Mouse (Mus musculus): ENCODE results near the gene Cyp46a1. TPM values are rescaled to one million over a fixed set of nuclear protein-coding genes. Genes with fewer than 3 reads are reported as not detected.
A peak's percentile ranks its signal among the peaks of the same experiment; 100 is the strongest.

Gene Cyp46a1
- polyA plus RNA-seq, 1 experiment from 2014 or later: 25.4 TPM

DNA sequence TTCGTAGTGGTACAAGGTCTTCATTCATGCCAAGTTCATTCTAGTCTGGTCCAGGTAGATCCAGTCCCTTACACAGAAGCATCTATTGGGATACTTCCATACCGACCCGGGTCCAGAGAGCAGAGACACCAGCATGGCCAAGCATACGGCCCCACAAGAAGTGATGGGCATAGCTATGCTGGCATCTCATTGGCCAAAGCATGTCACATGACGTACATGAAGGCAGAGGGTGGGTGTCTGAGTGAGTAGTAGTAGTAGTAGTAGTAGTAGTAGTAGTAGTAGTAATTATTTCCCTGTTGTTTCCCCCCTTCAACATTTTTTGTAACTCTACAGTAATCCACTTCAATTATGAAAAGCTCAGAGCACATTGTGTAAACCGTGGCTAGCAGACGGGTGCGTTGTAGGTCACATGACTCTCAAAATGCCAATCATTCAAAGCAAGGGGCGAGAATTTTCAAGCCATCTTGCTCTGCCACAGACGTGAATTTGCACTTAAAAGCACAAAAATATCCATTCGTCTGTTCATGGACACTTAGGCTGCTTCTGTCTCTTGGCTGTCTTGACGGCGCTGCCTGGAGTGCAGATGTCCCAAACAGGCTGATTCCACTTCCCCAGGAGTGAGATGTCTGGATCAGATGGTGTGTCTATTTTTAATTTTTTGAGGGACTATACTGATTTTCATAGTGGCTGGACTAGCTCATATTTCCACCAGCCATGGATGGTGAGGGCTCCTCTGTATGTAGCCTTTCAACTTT lies 44.4 kb downstream of the Cyp46a1 start:
- Histone ChIP-seq H3K27ac (ENCODE audit: low read depth, low read length) (no peak overlapping the region), H3K4me3 (ENCODE audit: low read depth, low read length) (no peak overlapping the region), H3K27me3 (ENCODE audit: control insufficient read depth, insufficient read depth, low read length) (no peaks in the 10 kb centered on the region), H3K4me1 (ENCODE audit: control insufficient read depth, insufficient read depth, low read length) (no peaks in the 10 kb centered on the region), H3K36me3 (ENCODE audit: control insufficient read depth, insufficient read depth, low read length) (no peaks in the 10 kb centered on the region), H3K9ac (replicated peaks; ENCODE audit: low read depth, low read length) (no peak overlapping the region), H3K9me3 (ENCODE audit: control insufficient read depth, low read length) (no peaks in the 10 kb centered on the region), H3K4me2 (ENCODE audit: low read depth, low read length) (no peak overlapping the region)
- WGBS: 87% methylated on average over 13 of the region's 13 CpGs
- ATAC-seq (ENCODE audit: low read depth): no peak

DNA sequence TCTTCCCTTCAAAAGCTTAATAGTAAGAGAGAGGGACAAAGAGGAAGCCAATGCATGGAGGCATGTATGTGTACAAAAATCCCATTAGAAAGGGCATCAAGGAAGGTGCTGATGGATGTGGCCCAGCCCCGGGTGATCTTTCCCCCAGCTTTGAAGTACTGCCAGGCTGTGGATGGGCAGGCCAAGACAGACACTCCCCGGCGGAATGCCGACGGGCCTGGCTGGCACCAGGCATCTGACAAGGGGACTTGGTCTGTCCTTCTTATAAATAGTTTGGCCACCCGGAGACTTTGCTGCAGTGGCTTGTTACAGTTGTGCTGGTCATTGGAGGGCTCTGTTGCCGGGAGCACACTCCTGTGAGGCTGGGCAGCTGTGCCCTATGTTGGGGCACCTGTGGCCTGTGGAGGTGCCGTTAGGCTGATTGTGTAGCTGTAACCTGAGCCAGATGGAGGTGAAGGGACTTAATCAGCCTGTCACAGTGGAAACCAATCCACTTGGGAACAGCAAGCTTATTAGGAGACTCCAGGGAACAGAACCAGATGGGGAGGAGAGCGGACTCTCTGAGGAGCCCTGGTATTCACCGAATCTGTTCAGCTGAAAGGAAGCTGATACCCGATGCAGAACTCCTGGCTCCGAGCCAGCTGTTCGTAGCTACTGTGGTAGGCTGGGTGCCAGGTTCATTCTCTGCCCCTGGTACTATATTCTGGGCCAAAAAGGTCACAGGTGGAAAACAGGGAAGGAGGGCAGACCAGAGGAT lies 52.5 kb downstream of the Cyp46a1 start:
- H3K4me3 ChIP-seq (ENCODE audit: low read depth, low read length): no peak overlapping the region
- no peak overlapping the region for H3K9ac ChIP-seq (replicated peaks; ENCODE audit: low read depth, low read length)
- 43% methylated on average over 13 of the region's 13 CpGs for WGBS
- no peak overlapping the region for H3K4me2 ChIP-seq (ENCODE audit: low read depth, low read length)
- no peaks in the 10 kb centered on the region for H3K4me1 ChIP-seq (ENCODE audit: control insufficient read depth, insufficient read depth, low read length)
- no peaks in the 10 kb centered on the region for H3K27me3 ChIP-seq (ENCODE audit: control insufficient read depth, insufficient read depth, low read length)
- ATAC-seq (ENCODE audit: low read depth): peak; percentile 60; the same call in 1 of the 2 replicates
- no peaks in the 10 kb centered on the region for H3K9me3 ChIP-seq (ENCODE audit: control insufficient read depth, low read length)
- H3K27ac ChIP-seq (ENCODE audit: low read depth, low read length): no peak overlapping the region
- H3K36me3 ChIP-seq (ENCODE audit: control insufficient read depth, insufficient read depth, low read length): no peaks in the 10 kb centered on the region

DNA sequence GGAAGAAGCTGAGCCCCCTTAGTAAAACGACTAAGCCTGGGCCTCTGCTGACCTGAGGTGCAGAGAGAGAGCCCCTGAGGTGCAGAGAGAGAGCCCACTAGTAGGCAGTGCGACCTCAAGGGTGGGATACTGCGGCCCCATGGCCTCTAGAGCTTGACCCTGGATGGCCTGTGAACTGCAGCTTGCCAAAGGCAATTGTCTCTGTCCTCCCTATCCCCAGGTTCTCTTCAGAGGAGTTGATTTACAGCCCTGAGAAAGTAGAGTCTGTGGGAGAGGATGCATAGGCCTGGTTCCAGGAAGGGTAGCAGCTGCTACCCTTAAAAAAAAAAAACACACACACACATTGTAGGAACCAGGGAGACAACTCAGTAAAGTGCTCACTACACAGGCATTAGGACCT lies 55.5 kb downstream of the Cyp46a1 start:
- Histone ChIP-seq H3K4me3 (ENCODE audit: low read depth, low read length) (no peak overlapping the region), H3K9ac (replicated peaks; ENCODE audit: low read depth, low read length) (no peak overlapping the region), H3K4me2 (ENCODE audit: low read depth, low read length) (no peak overlapping the region), H3K4me1 (ENCODE audit: control insufficient read depth, insufficient read depth, low read length) (no peaks in the 10 kb centered on the region), H3K9me3 (ENCODE audit: control insufficient read depth, low read length) (no peaks in the 10 kb centered on the region), H3K27ac (ENCODE audit: low read depth, low read length) (no peak overlapping the region), H3K36me3 (ENCODE audit: control insufficient read depth, insufficient read depth, low read length) (no peaks in the 10 kb centered on the region), H3K27me3 (ENCODE audit: control insufficient read depth, insufficient read depth, low read length) (no peaks in the 10 kb centered on the region)
- 13% methylated on average over 3 of the region's 3 CpGs for WGBS
- ATAC-seq (ENCODE audit: low read depth): no peak

DNA sequence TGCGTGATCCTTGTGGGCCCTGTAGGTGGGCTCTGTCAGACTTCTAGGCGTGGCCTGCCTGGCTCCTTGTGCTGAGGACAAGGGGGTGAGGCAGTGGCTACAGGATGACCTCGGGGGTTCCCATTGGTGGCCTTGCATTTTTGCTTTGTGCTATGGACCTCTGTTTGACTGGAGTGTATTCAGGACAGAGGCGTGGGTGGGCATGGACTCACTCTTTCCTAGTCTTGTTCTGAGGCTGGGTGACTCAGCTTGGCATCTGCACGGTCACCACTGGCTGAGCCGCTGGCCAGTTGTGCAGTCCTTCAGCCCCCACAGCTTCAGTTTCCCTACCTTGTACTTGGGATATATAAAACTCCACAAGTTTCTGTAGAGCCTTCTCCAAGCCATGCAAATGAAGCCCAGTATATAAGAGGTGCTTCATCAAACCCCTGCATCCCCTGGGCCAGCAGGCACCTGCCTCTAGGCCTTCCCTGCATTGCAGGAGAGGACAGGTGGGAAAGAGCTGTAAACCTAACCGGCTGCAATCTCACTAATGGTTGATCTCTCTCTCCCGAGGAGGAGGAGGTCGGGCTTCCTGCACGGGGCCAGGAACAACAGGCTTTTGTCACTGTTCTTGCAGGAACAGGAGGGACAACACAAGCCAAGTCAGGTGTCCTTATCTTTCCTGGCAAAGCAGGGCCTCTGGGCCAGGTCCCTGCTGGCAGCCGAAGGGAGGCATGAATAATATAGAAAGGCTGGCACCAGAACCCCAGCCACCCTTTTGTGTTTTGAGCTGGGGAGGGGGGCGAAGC lies 58.3 kb downstream of the Cyp46a1 start:
- ATAC-seq (ENCODE audit: low read depth): no peak
- 65% methylated on average over 12 of the region's 12 CpGs for WGBS
- Histone ChIP-seq H3K27ac (ENCODE audit: low read depth, low read length) (no peak overlapping the region), H3K4me3 (ENCODE audit: low read depth, low read length) (no peak overlapping the region), H3K4me2 (ENCODE audit: low read depth, low read length) (no peak overlapping the region), H3K27me3 (ENCODE audit: control insufficient read depth, insufficient read depth, low read length) (no peaks in the 10 kb centered on the region), H3K9me3 (ENCODE audit: control insufficient read depth, low read length) (no peaks in the 10 kb centered on the region), H3K36me3 (ENCODE audit: control insufficient read depth, insufficient read depth, low read length) (no peaks in the 10 kb centered on the region), H3K4me1 (ENCODE audit: control insufficient read depth, insufficient read depth, low read length) (peaks cover 9% of the 10 kb centered on the region; the same call in 1 of the 2 replicates), H3K9ac (replicated peaks; ENCODE audit: low read depth, low read length) (no peak overlapping the region)

DNA sequence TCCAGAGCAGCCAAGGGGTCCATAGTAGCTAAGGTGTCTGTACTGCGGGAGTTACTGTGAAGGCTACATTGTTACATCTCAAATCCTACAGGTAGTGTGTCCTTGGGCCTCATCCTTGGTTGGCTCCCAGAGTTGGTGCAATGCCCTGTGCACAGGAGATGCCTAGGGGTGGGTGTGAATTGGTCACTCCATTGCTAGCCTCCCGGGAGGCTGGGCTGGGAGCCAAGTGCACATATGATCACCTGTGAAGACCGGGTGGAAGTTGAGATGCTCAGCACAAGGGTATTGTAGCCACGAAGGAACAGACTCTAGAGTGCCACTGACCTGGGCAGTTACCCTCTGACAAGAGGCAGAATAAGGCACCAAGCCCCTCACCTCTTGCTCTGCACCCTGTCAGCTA lies 58.9 kb downstream of the Cyp46a1 start:
- Histone ChIP-seq H3K9ac (replicated peaks; ENCODE audit: low read depth, low read length) (no peak overlapping the region), H3K36me3 (ENCODE audit: control insufficient read depth, insufficient read depth, low read length) (no peaks in the 10 kb centered on the region), H3K9me3 (ENCODE audit: control insufficient read depth, low read length) (no peaks in the 10 kb centered on the region), H3K4me1 (ENCODE audit: control insufficient read depth, insufficient read depth, low read length) (peaks cover 9% of the 10 kb centered on the region; the same call in 1 of the 2 replicates), H3K27me3 (ENCODE audit: control insufficient read depth, insufficient read depth, low read length) (no peaks in the 10 kb centered on the region), H3K4me2 (ENCODE audit: low read depth, low read length) (no peak overlapping the region), H3K27ac (ENCODE audit: low read depth, low read length) (no peak overlapping the region), H3K4me3 (ENCODE audit: low read depth, low read length) (no peak overlapping the region)
- ATAC-seq (ENCODE audit: low read depth): no peak
- 80% methylated on average over 4 of the region's 4 CpGs for WGBS

DNA sequence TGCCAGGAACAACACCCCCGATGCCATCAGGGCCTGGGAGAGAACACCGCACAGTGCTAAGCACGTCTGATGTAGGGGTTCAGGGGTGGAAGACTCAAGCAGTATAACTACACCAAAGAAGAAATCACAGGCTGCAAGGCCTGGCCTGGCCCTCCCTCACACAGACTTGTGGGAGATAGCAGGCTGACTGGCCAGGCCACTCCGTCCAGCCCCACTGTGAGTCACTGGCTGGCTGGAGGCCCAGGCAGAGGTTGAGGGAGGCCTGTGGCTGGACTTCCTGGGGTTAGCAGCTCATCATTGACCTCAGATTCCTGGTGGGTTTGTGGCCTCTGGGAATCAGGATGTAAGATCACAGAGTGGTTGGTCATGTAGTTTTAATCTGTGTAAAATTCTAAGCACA lies 59.5 kb downstream of the Cyp46a1 start:
- H3K4me2 ChIP-seq (ENCODE audit: low read depth, low read length): no peak overlapping the region
- H3K9me3 ChIP-seq (ENCODE audit: control insufficient read depth, low read length): no peaks in the 10 kb centered on the region
- peaks cover 9% of the 10 kb centered on the region; the same call in 1 of the 2 replicates for H3K4me1 ChIP-seq (ENCODE audit: control insufficient read depth, insufficient read depth, low read length)
- no peaks in the 10 kb centered on the region for H3K36me3 ChIP-seq (ENCODE audit: control insufficient read depth, insufficient read depth, low read length)
- H3K4me3 ChIP-seq (ENCODE audit: low read depth, low read length): no peak overlapping the region
- H3K27me3 ChIP-seq (ENCODE audit: control insufficient read depth, insufficient read depth, low read length): no peaks in the 10 kb centered on the region
- WGBS: 78% methylated on average over 4 of the region's 4 CpGs
- H3K27ac ChIP-seq (ENCODE audit: low read depth, low read length): no peak overlapping the region
- ATAC-seq (ENCODE audit: low read depth): no peak
- no peak overlapping the region for H3K9ac ChIP-seq (replicated peaks; ENCODE audit: low read depth, low read length)

DNA sequence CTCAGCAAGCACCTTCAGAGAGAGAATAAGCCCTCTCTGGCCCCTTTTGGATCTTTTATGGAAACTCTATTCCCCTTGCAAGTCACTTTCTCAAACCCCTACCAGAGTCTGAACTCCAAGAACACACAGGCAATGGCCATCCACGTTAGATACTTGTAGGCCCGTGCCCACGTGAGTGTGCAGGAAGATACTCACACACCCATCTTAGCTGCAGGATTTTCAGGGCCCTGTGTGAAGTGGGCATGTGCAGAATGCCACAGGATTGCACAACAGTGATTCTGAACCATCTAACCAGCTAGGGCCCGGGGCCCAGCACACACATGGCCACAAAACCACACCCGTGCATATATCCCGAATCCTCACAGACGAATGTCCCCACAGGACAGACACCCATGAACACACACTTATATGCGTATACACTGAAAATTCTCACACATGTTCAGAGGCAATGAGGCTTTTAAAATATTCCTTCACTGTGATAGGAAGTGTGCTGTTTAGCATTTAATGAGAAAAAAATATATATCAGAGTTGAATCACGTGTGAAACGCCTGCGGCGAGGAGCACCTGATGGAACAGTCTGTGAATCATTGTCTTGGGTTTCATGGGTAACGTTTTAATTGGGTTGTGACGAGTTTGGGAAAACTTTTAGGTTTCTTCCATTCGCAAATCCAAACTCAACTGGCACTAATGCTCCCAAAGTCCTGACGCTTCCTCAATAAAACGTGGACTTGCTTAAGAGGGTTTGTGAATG lies 60.5 kb downstream of the Cyp46a1 start:
- H3K27me3 ChIP-seq (ENCODE audit: control insufficient read depth, insufficient read depth, low read length): no peaks in the 10 kb centered on the region
- no peaks in the 10 kb centered on the region for H3K36me3 ChIP-seq (ENCODE audit: control insufficient read depth, insufficient read depth, low read length)
- H3K4me3 ChIP-seq (ENCODE audit: low read depth, low read length): no peak overlapping the region
- no peak for ATAC-seq (ENCODE audit: low read depth)
- H3K9me3 ChIP-seq (ENCODE audit: control insufficient read depth, low read length): no peaks in the 10 kb centered on the region
- WGBS: 89% methylated on average over 17 of the region's 17 CpGs
- H3K4me2 ChIP-seq (ENCODE audit: low read depth, low read length): no peak overlapping the region
- H3K4me1 ChIP-seq (ENCODE audit: control insufficient read depth, insufficient read depth, low read length): peaks cover 9% of the 10 kb centered on the region; the same call in 1 of the 2 replicates
- no peak overlapping the region for H3K27ac ChIP-seq (ENCODE audit: low read depth, low read length)
- H3K9ac ChIP-seq (replicated peaks; ENCODE audit: low read depth, low read length): no peak overlapping the region

DNA sequence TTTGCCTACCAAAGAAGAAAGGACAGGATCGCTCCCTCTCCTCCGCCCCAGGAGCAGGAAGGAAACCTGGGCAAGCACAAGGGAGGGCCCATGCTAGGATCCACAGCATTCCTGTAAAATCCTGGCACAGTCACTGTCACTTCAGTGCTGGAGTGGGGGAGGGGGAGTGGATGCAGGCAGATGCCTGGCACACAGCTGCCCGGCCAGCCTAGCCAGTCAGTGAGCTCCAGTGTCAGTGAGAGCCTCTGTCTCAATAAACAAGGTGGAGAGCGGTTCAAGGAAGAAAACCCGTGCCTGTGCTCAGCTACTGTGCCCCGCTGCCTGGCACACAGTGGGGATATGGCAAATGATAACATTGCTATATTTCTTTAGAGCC lies 61.1 kb downstream of the Cyp46a1 start:
- Histone ChIP-seq H3K27ac (ENCODE audit: low read depth, low read length) (peak overlapping the region; percentile 65; the same call in 1 of the 2 replicates), H3K27me3 (ENCODE audit: control insufficient read depth, insufficient read depth, low read length) (no peaks in the 10 kb centered on the region), H3K9ac (replicated peaks; ENCODE audit: low read depth, low read length) (no peak overlapping the region), H3K36me3 (ENCODE audit: control insufficient read depth, insufficient read depth, low read length) (no peaks in the 10 kb centered on the region), H3K4me2 (ENCODE audit: low read depth, low read length) (no peak overlapping the region), H3K4me1 (ENCODE audit: control insufficient read depth, insufficient read depth, low read length) (peaks cover 9% of the 10 kb centered on the region; the same call in 1 of the 2 replicates), H3K4me3 (ENCODE audit: low read depth, low read length) (no peak overlapping the region), H3K9me3 (ENCODE audit: control insufficient read depth, low read length) (no peaks in the 10 kb centered on the region)
- ATAC-seq (ENCODE audit: low read depth): no peak
- WGBS: 72% methylated on average over 6 of the region's 6 CpGs
